Mouse (Mus musculus): ENCODE measurements at regions not wholly inside any gene's neighbourhood (a gene's known extent, or its start where the extent isn't known, plus 50 kb on each side); places are given as distances from the start of the nearest gene placed in this dataset.

- peak; percentile 33 for DNase-seq
Measured at GRCm38 (mm10) chr3:39062415-39062814, 175.7 kb downstream of the Fat4 start.

- DNase-seq: no peak
Measured at GRCm38 (mm10) chr3:39065457-39065856, 178.7 kb downstream of the Fat4 start.

- DNase-seq: no peak
Measured at GRCm38 (mm10) chr3:39069011-39069410, 182.3 kb downstream of the Fat4 start.

GRCm38 (mm10) chr3:39082678-39083270, 196.0 kb downstream of the Fat4 start:
- DNase-seq: no peak

- DNase-seq: no peak
Measured at GRCm38 (mm10) chr3:39088948-39089347, 202.2 kb downstream of the Fat4 start.

GRCm38 (mm10) chr3:39102324-39102723, 215.6 kb downstream of the Fat4 start:
- DNase-seq: no peak

GRCm38 (mm10) chr3:39109756-39110392, 223.1 kb downstream of the Fat4 start:
- no peak for DNase-seq

- no peak for DNase-seq
Measured at GRCm38 (mm10) chr3:39114056-39114455, 227.3 kb downstream of the Fat4 start.

- peak; percentile 59 for DNase-seq
Measured at GRCm38 (mm10) chr3:39114826-39115225, 228.1 kb downstream of the Fat4 start.

- DNase-seq: peak; percentile 51
Measured at GRCm38 (mm10) chr3:39115441-39115840, 228.7 kb downstream of the Fat4 start.

GRCm38 (mm10) chr3:39122250-39122649, 235.5 kb downstream of the Fat4 start:
- peak; percentile 47 for DNase-seq

- no peak for DNase-seq
Measured at GRCm38 (mm10) chr3:39130532-39130931, 243.8 kb downstream of the Fat4 start.

- no peak for DNase-seq
Measured at GRCm38 (mm10) chr3:39165006-39165667, 278.4 kb downstream of the Fat4 start.

GRCm38 (mm10) chr3:39182646-39183045, 295.9 kb downstream of the Fat4 start:
- no peak for DNase-seq

GRCm38 (mm10) chr3:39195102-39195501, 308.4 kb downstream of the Fat4 start:
- DNase-seq: no peak

- no peak for DNase-seq
Measured at GRCm38 (mm10) chr3:39202662-39203061, 315.9 kb downstream of the Fat4 start.

- no peak for DNase-seq
Measured at GRCm38 (mm10) chr3:39208651-39209050, 321.9 kb downstream of the Fat4 start.

GRCm38 (mm10) chr3:39209382-39210165, 322.8 kb downstream of the Fat4 start:
- DNase-seq: peak; percentile 15

GRCm38 (mm10) chr3:39211670-39212069, 324.9 kb downstream of the Fat4 start:
- no peak for DNase-seq

GRCm38 (mm10) chr3:39220011-39220706, 333.4 kb downstream of the Fat4 start:
- peak; percentile 66 for DNase-seq

- peak; percentile 50 for DNase-seq
Measured at GRCm38 (mm10) chr3:39220707-39221034, 333.9 kb downstream of the Fat4 start.

GRCm38 (mm10) chr3:39222059-39222458, 335.3 kb downstream of the Fat4 start:
- no peak for DNase-seq

GRCm38 (mm10) chr3:39234921-39235320, 348.2 kb downstream of the Fat4 start:
- no peak for DNase-seq

Measured in retina, postnatal 1 day (tissue).